Mouse (Mus musculus): ENCODE results near the gene Arel1. TPM values are rescaled to one million over a fixed set of nuclear protein-coding genes. Genes with fewer than 3 reads are reported as not detected.

Arel1 gene
- polyA plus RNA-seq, 1 experiment from 2014 or later, result 14.2 TPM

GRCm38 (mm10) chr12:84952351-84952750 lies 18.3 kb downstream of the Arel1 start:
- H3K4me3 ChIP-seq (ENCODE audit: low read length), result no peak overlapping the region
- no peaks in the 10 kb centered on the region for H3K27me3 ChIP-seq (ENCODE audit: control insufficient read depth, insufficient read depth, low read depth, low read length)
- H3K4me1 ChIP-seq (replicated peaks; ENCODE audit: control insufficient read depth, insufficient read depth, low read length), result peaks cover 19% of the 10 kb centered on the region
- ATAC-seq (ENCODE audit: low read depth), result peak; percentile 68
- 48% methylated on average over 1 of the region's 1 CpGs for WGBS
- H3K36me3 ChIP-seq (ENCODE audit: control insufficient read depth, insufficient read depth, low read length), result no peaks in the 10 kb centered on the region; the same call in 1 of the 2 replicates
- no peaks in the 10 kb centered on the region for H3K9me3 ChIP-seq (ENCODE audit: control insufficient read depth, low read length)
- H3K27ac ChIP-seq (ENCODE audit: low read length), result peak overlapping the region; percentile 89
- H3K9ac ChIP-seq (ENCODE audit: low read length), result no peak overlapping the region
- no peak overlapping the region for H3K4me2 ChIP-seq (ENCODE audit: low read depth, low read length)

GRCm38 (mm10) chr12:84951531-84951930 lies 19.2 kb downstream of the Arel1 start:
- Histone ChIP-seq H3K4me2 (ENCODE audit: low read depth, low read length) (no peak overlapping the region), H3K4me3 (ENCODE audit: low read length) (no peak overlapping the region), H3K27ac (ENCODE audit: low read length) (peak overlapping the region; percentile 89), H3K9ac (ENCODE audit: low read length) (peak overlapping the region; percentile 50; the same call in 1 of the 2 replicates), H3K27me3 (ENCODE audit: control insufficient read depth, insufficient read depth, low read depth, low read length) (no peaks in the 10 kb centered on the region), H3K36me3 (ENCODE audit: control insufficient read depth, insufficient read depth, low read length) (no peaks in the 10 kb centered on the region; the same call in 1 of the 2 replicates), H3K9me3 (ENCODE audit: control insufficient read depth, low read length) (no peaks in the 10 kb centered on the region), H3K4me1 (replicated peaks; ENCODE audit: control insufficient read depth, insufficient read depth, low read length) (peaks cover 12% of the 10 kb centered on the region)
- WGBS, result 56% methylated on average over 8 of the region's 8 CpGs
- ATAC-seq (ENCODE audit: low read depth), result no peak

- Histone ChIP-seq H3K4me3 (ENCODE audit: low read length) (no peak overlapping the region), H3K9me3 (ENCODE audit: control insufficient read depth, low read length) (no peaks in the 10 kb centered on the region), H3K4me2 (ENCODE audit: low read depth, low read length) (no peak overlapping the region), H3K9ac (ENCODE audit: low read length) (no peak overlapping the region), H3K27me3 (ENCODE audit: control insufficient read depth, insufficient read depth, low read depth, low read length) (no peaks in the 10 kb centered on the region), H3K4me1 (replicated peaks; ENCODE audit: control insufficient read depth, insufficient read depth, low read length) (peaks cover 12% of the 10 kb centered on the region), H3K27ac (ENCODE audit: low read length) (peak overlapping the region; percentile 89; the same call in 1 of the 2 replicates), H3K36me3 (ENCODE audit: control insufficient read depth, insufficient read depth, low read length) (no peaks in the 10 kb centered on the region; the same call in 1 of the 2 replicates)
- ATAC-seq (ENCODE audit: low read depth), result peak; percentile 37
- 34% methylated on average over 6 of the region's 6 CpGs for WGBS
These were observed 19.9 kb downstream of the Arel1 start for GRCm38 (mm10) chr12:84950763-84951162.

GRCm38 (mm10) chr12:84948584-84949285 lies 22.0 kb downstream of the Arel1 start:
- 82% methylated on average over 6 of the region's 6 CpGs for WGBS
- H3K4me1 ChIP-seq (replicated peaks; ENCODE audit: control insufficient read depth, insufficient read depth, low read length), result peaks cover 12% of the 10 kb centered on the region
- no peak overlapping the region for H3K27ac ChIP-seq (ENCODE audit: low read length)
- ATAC-seq (ENCODE audit: low read depth), result no peak
- no peaks in the 10 kb centered on the region for H3K9me3 ChIP-seq (ENCODE audit: control insufficient read depth, low read length)
- H3K9ac ChIP-seq (ENCODE audit: low read length), result no peak overlapping the region
- no peaks in the 10 kb centered on the region; the same call in none of the 2 replicates for H3K36me3 ChIP-seq (ENCODE audit: control insufficient read depth, insufficient read depth, low read length)
- no peak overlapping the region for H3K4me2 ChIP-seq (ENCODE audit: low read depth, low read length)
- no peak overlapping the region for H3K4me3 ChIP-seq (ENCODE audit: low read length)
- no peaks in the 10 kb centered on the region for H3K27me3 ChIP-seq (ENCODE audit: control insufficient read depth, insufficient read depth, low read depth, low read length)

GRCm38 (mm10) chr12:84947894-84948583 lies 22.7 kb downstream of the Arel1 start:
- Histone ChIP-seq H3K4me1 (replicated peaks; ENCODE audit: control insufficient read depth, insufficient read depth, low read length) (peaks cover 12% of the 10 kb centered on the region), H3K36me3 (ENCODE audit: control insufficient read depth, insufficient read depth, low read length) (no peaks in the 10 kb centered on the region; the same call in none of the 2 replicates), H3K27ac (ENCODE audit: low read length) (no peak overlapping the region), H3K9me3 (ENCODE audit: control insufficient read depth, low read length) (no peaks in the 10 kb centered on the region), H3K4me3 (ENCODE audit: low read length) (no peak overlapping the region), H3K4me2 (ENCODE audit: low read depth, low read length) (no peak overlapping the region), H3K9ac (ENCODE audit: low read length) (no peak overlapping the region), H3K27me3 (ENCODE audit: control insufficient read depth, insufficient read depth, low read depth, low read length) (no peaks in the 10 kb centered on the region)
- WGBS, result 70% methylated on average over 2 of the region's 2 CpGs
- ATAC-seq (ENCODE audit: low read depth), result no peak

- no peaks in the 10 kb centered on the region for H3K27me3 ChIP-seq (ENCODE audit: control insufficient read depth, insufficient read depth, low read depth, low read length)
- 85% methylated on average over 9 of the region's 9 CpGs for WGBS
- no peaks in the 10 kb centered on the region; the same call in 1 of the 2 replicates for H3K4me1 ChIP-seq (replicated peaks; ENCODE audit: control insufficient read depth, insufficient read depth, low read length)
- no peak overlapping the region for H3K9ac ChIP-seq (ENCODE audit: low read length)
- H3K36me3 ChIP-seq (ENCODE audit: control insufficient read depth, insufficient read depth, low read length), result peaks cover 2% of the 10 kb centered on the region
- no peak overlapping the region for H3K27ac ChIP-seq (ENCODE audit: low read length)
- ATAC-seq (ENCODE audit: low read depth), result no peak
- H3K4me3 ChIP-seq (ENCODE audit: low read length), result no peak overlapping the region
- no peak overlapping the region for H3K4me2 ChIP-seq (ENCODE audit: low read depth, low read length)
- H3K9me3 ChIP-seq (ENCODE audit: control insufficient read depth, low read length), result no peaks in the 10 kb centered on the region
These were observed 25.7 kb downstream of the Arel1 start for GRCm38 (mm10) chr12:84944813-84945553.

- Histone ChIP-seq H3K27ac (ENCODE audit: low read length) (no peak overlapping the region), H3K4me3 (ENCODE audit: low read length) (no peak overlapping the region), H3K9ac (ENCODE audit: low read length) (no peak overlapping the region), H3K9me3 (ENCODE audit: control insufficient read depth, low read length) (no peaks in the 10 kb centered on the region), H3K4me2 (ENCODE audit: low read depth, low read length) (no peak overlapping the region), H3K4me1 (replicated peaks; ENCODE audit: control insufficient read depth, insufficient read depth, low read length) (no peaks in the 10 kb centered on the region; the same call in 1 of the 2 replicates), H3K36me3 (ENCODE audit: control insufficient read depth, insufficient read depth, low read length) (peaks cover 3% of the 10 kb centered on the region), H3K27me3 (ENCODE audit: control insufficient read depth, insufficient read depth, low read depth, low read length) (no peaks in the 10 kb centered on the region)
- 68% methylated on average over 4 of the region's 4 CpGs for WGBS
- ATAC-seq (ENCODE audit: low read depth), result no peak
These were observed 26.4 kb downstream of the Arel1 start for GRCm38 (mm10) chr12:84944150-84944812.

GRCm38 (mm10) chr12:84943006-84943952 lies 27.4 kb downstream of the Arel1 start:
- Histone ChIP-seq H3K4me3 (ENCODE audit: low read length) (no peak overlapping the region), H3K4me1 (replicated peaks; ENCODE audit: control insufficient read depth, insufficient read depth, low read length) (no peaks in the 10 kb centered on the region; the same call in 1 of the 2 replicates), H3K9me3 (ENCODE audit: control insufficient read depth, low read length) (no peaks in the 10 kb centered on the region), H3K27ac (ENCODE audit: low read length) (no peak overlapping the region), H3K4me2 (ENCODE audit: low read depth, low read length) (no peak overlapping the region), H3K9ac (ENCODE audit: low read length) (no peak overlapping the region), H3K36me3 (ENCODE audit: control insufficient read depth, insufficient read depth, low read length) (peaks cover 5% of the 10 kb centered on the region), H3K27me3 (ENCODE audit: control insufficient read depth, insufficient read depth, low read depth, low read length) (no peaks in the 10 kb centered on the region)
- no peak for ATAC-seq (ENCODE audit: low read depth)
- WGBS, result 77% methylated on average over 21 of the region's 21 CpGs
